ENCODE assay signal across 13 mouse cellular contexts in the genomic region with DNA sequence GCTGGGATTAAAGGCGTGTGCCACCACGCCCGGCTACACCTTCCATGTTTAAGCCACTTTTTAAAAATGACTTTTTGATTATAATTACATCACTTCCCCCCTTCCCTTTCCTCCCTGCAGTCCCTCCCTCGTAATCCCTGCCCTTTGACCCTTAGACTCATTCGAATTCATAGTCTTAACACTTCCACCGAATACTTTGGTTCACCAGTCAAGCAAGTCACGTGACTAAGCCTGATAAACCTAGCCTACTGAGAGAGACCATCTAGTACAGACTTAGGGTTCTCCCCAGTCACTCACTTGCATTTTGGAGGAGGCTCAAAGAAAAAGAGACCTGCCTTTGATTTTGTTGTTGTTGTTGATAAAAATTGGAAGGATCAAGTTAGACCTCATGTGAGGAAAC. TPM values are rescaled to one million over a fixed set of nuclear protein-coding genes. Genes with fewer than 3 reads are reported as not detected.
DNase-seq lines count a peak whose midpoint lies in the region; ATAC-seq and TF ChIP-seq lines count a peak whose summit lies in the region.
"Had no signal": no experiment of that assay in that cellular context is flagged by ENCODE, and none has a peak within 500 bp of the region (broad histone marks: within the 10 kb centered on the region; RNA-seq: fewer than 3 reads in every experiment).

No protein-coding gene starts in this region.

- H3K27ac ChIP-seq in forebrain, embryonic 10.5 days: peak overlapping the region; percentile 75
- no peak overlapping the region for H3K27ac ChIP-seq in forebrain, embryonic 14.5 days (ENCODE audit: low read depth, low read length)
- H3K27ac ChIP-seq in heart, embryonic 15.5 days: peak overlapping the region; percentile 93
- peak overlapping the region; percentile 54 for H3K27ac ChIP-seq in lung, postnatal 0 days (ENCODE audit: low read length)
- H3K27ac ChIP-seq in small intestine, adult 2 months (ENCODE audit: insufficient read depth, low read depth, low read length): peak overlapping the region; percentile 48
- H3K27ac ChIP-seq in limb, embryonic 10.5 days: no peak overlapping the region
- H3K27ac ChIP-seq: limb, embryonic 12.5 days had no signal

- WGBS in forebrain, embryonic 10.5 days: 74% methylated on average over 7 of the region's 7 CpGs
- WGBS in forebrain, embryonic 14.5 days: 81% methylated on average over 7 of the region's 7 CpGs
- 69% methylated on average over 7 of the region's 7 CpGs for WGBS in heart, embryonic 15.5 days
- 61% methylated on average over 7 of the region's 7 CpGs for WGBS in lung, postnatal 0 days
- WGBS in small intestine, adult 2 months: 48% methylated on average over 7 of the region's 7 CpGs
- 82% methylated on average over 7 of the region's 7 CpGs for WGBS in limb, embryonic 10.5 days

- ATAC-seq in forebrain, embryonic 14.5 days: no peak
- no peak for ATAC-seq in heart, embryonic 15.5 days (replicated peaks; ENCODE audit: insufficient number of reproducible peaks, insufficient read depth, low FRiP score, low read depth)
- ATAC-seq in lung, postnatal 0 days: no peak

- no peak for TF ChIP-seq CTCF in lung, postnatal 0 days (IDR thresholded peaks at IDR 0.05)
- TF ChIP-seq CTCF in small intestine, adult 2 months (IDR thresholded peaks at IDR 0.05; ENCODE audit: extremely low read depth, insufficient read length, insufficient replicate concordance, low read depth, low read length): no peak

- H3K9me3 ChIP-seq in forebrain, embryonic 10.5 days: no peaks in the 10 kb centered on the region
- no peaks in the 10 kb centered on the region for H3K9me3 ChIP-seq in forebrain, embryonic 14.5 days (replicated peaks; ENCODE audit: control insufficient read depth, low read length)
- no peaks in the 10 kb centered on the region for H3K9me3 ChIP-seq in heart, embryonic 15.5 days (replicated peaks)
- no peaks in the 10 kb centered on the region for H3K9me3 ChIP-seq in lung, postnatal 0 days (ENCODE audit: low read length)
- no peaks in the 10 kb centered on the region for H3K9me3 ChIP-seq in limb, embryonic 10.5 days (replicated peaks)
- H3K9me3 ChIP-seq: G1E; limb, embryonic 12.5 days had no signal

- TF ChIP-seq EP300 in lung, postnatal 0 days (IDR thresholded peaks at IDR 0.05): no peak

- H3K27me3 ChIP-seq in forebrain, embryonic 10.5 days (ENCODE audit: poor library complexity, severe bottlenecking): no peaks in the 10 kb centered on the region
- no peaks in the 10 kb centered on the region for H3K27me3 ChIP-seq in forebrain, embryonic 14.5 days (replicated peaks; ENCODE audit: control insufficient read depth, insufficient read depth, low read length)
- no peaks in the 10 kb centered on the region for H3K27me3 ChIP-seq in heart, embryonic 15.5 days
- no peaks in the 10 kb centered on the region for H3K27me3 ChIP-seq in lung, postnatal 0 days (replicated peaks; ENCODE audit: insufficient read depth, low read length)
- no peaks in the 10 kb centered on the region for H3K27me3 ChIP-seq in small intestine, adult 2 months (ENCODE audit: control insufficient read depth, insufficient read depth, low read length)
- no peaks in the 10 kb centered on the region for H3K27me3 ChIP-seq in limb, embryonic 10.5 days (ENCODE audit: low read depth, poor library complexity, severe bottlenecking)
- H3K27me3 ChIP-seq: limb, embryonic 12.5 days had no signal

- H3K9ac ChIP-seq in forebrain, embryonic 14.5 days (ENCODE audit: low read length): no peak overlapping the region
- H3K9ac ChIP-seq in heart, embryonic 15.5 days: no peak overlapping the region
- H3K9ac ChIP-seq in lung, postnatal 0 days (replicated peaks; ENCODE audit: low read depth): no peak overlapping the region
- H3K9ac ChIP-seq: limb, embryonic 12.5 days had no signal

- no peak for TF ChIP-seq POLR2A in small intestine, adult 2 months (IDR thresholded peaks at IDR 0.05; ENCODE audit: low read depth, low read length)

- peak; percentile 13 for DNase-seq in forebrain, embryonic 10.5 days (ENCODE audit: extremely low spot score, low spot score)
- DNase-seq in forebrain, embryonic 14.5 days (ENCODE audit: low spot score): no peak
- no peak for DNase-seq in heart, postnatal 4 days
- no peak for DNase-seq in lung, postnatal 0 days (ENCODE audit: low spot score)
- no peak for DNase-seq in lung, postnatal 25 days (ENCODE audit: low spot score)
- no peak for DNase-seq in limb, embryonic 10.5 days (ENCODE audit: low spot score)
- DNase-seq: gastrocnemius, postnatal 10 days; layer of hippocampus, adult 9-11 months; thymus, postnatal 36 days had no signal

- H3K4me2 ChIP-seq in forebrain, embryonic 14.5 days (ENCODE audit: low read length): no peak overlapping the region
- peak overlapping the region; percentile 45 for H3K4me2 ChIP-seq in heart, embryonic 15.5 days
- no peak overlapping the region for H3K4me2 ChIP-seq in lung, postnatal 0 days (replicated peaks; ENCODE audit: low read depth, low read length)
- H3K4me2 ChIP-seq: limb, embryonic 12.5 days had no signal

- H3K4me3 ChIP-seq in forebrain, embryonic 10.5 days: no peak overlapping the region
- H3K4me3 ChIP-seq in forebrain, embryonic 14.5 days (ENCODE audit: low read depth, low read length): no peak overlapping the region
- no peak overlapping the region for H3K4me3 ChIP-seq in heart, embryonic 15.5 days
- no peak overlapping the region for H3K4me3 ChIP-seq in lung, postnatal 0 days (ENCODE audit: low read depth, low read length)
- H3K4me3 ChIP-seq in small intestine, adult 2 months (ENCODE audit: low read depth, low read length): no peak overlapping the region
- no peak overlapping the region for H3K4me3 ChIP-seq in limb, embryonic 10.5 days
- H3K4me3 ChIP-seq: limb, embryonic 12.5 days had no signal

- peaks cover 42% of the 10 kb centered on the region for H3K36me3 ChIP-seq in forebrain, embryonic 10.5 days (replicated peaks)
- H3K36me3 ChIP-seq in forebrain, embryonic 14.5 days (ENCODE audit: control insufficient read depth, insufficient read depth, low read length): 0 out of 2 replicates have a peak, but pooled peaks cover 12% of the 10 kb centered on the region
- peaks cover 15% of the 10 kb centered on the region for H3K36me3 ChIP-seq in heart, embryonic 15.5 days
- H3K36me3 ChIP-seq in lung, postnatal 0 days (ENCODE audit: insufficient read depth, low read length): peaks cover 10% of the 10 kb centered on the region; the same call in 1 of the 2 replicates
- H3K36me3 ChIP-seq in small intestine, adult 2 months (ENCODE audit: control insufficient read depth, insufficient read depth, low read length): peaks cover 9% of the 10 kb centered on the region
- H3K36me3 ChIP-seq in limb, embryonic 10.5 days: 0 out of 2 replicates have a peak, but pooled peaks cover 2% of the 10 kb centered on the region
- H3K36me3 ChIP-seq: G1E had no signal

- H3K4me1 ChIP-seq in forebrain, embryonic 10.5 days: peaks cover 17% of the 10 kb centered on the region
- H3K4me1 ChIP-seq in forebrain, embryonic 14.5 days (ENCODE audit: control insufficient read depth, insufficient read depth, low read length): 0 out of 2 replicates have a peak, but pooled peaks cover 3% of the 10 kb centered on the region
- peaks cover 21% of the 10 kb centered on the region for H3K4me1 ChIP-seq in heart, embryonic 15.5 days (replicated peaks)
- 0 out of 2 replicates have a peak, but pooled peaks cover 3% of the 10 kb centered on the region for H3K4me1 ChIP-seq in lung, postnatal 0 days (ENCODE audit: insufficient read depth, low read depth, low read length)
- peaks cover 10% of the 10 kb centered on the region; the same call in 1 of the 2 replicates for H3K4me1 ChIP-seq in small intestine, adult 2 months (ENCODE audit: control insufficient read depth, insufficient read depth, insufficient read length, low read length)
- peaks cover 22% of the 10 kb centered on the region for H3K4me1 ChIP-seq in limb, embryonic 10.5 days

RNA-seq across cellular contexts. Expression of a gene that starts 12.2 kb away (rescaled TPM):
- polyA plus RNA-seq in forebrain, embryonic 10.5 days (2016; fragmentation: Nextera tagmentation; extraction: Ambion mirVana): 8.2 and 9.8 TPM in 2 replicates
- polyA plus RNA-seq in forebrain, embryonic 14.5 days (2014; fragmentation: Nextera tagmentation; extraction: Ambion mirVana): 8.8 and 11.0 TPM in 2 replicates
- 7.7 and 10.7 TPM in 2 replicates for polyA plus RNA-seq in heart, embryonic 15.5 days (2015; fragmentation: Nextera tagmentation; extraction: Ambion mirVana)
- total RNA-seq in heart, postnatal 4 days (2021): 10 to 100 TPM; 13.4 to 18.1 TPM
- polyA plus RNA-seq in lung, postnatal 0 days (2015; fragmentation: Nextera tagmentation; extraction: Ambion mirVana): 99.3 and 129 TPM in 2 replicates
- 6.2 and 8.6 TPM in 2 replicates for polyA plus RNA-seq in small intestine, adult 2 months (2012; rRNA removed)
- 5.0 and 5.3 TPM in 2 replicates for polyA plus RNA-seq in limb, embryonic 10.5 days (2016; fragmentation: Nextera tagmentation; extraction: Ambion mirVana)
- total RNA-seq: G1E had no signal
- polyA plus RNA-seq: G1E had no signal

Comparison
In these comparisons a context has a peak if more than half of its experiments do, and no peak if none do; other contexts are left out.
1. H3K27ac ChIP-seq: peak in forebrain, embryonic 10.5 days (single experiment), heart, embryonic 15.5 days (single experiment), lung, postnatal 0 days (single experiment) and small intestine, adult 2 months (single experiment); none in forebrain, embryonic 14.5 days (single experiment) and limb, embryonic 10.5 days (single experiment).